Mouse (Mus musculus) heart, postnatal 0 days (tissue): ENCODE data around the gene Bcar3. TPM values are rescaled to one million over a fixed set of nuclear protein-coding genes. Genes with fewer than 3 reads are reported as not detected.
A peak's percentile ranks its signal among the peaks of the same experiment; 100 is the strongest.

Source experiments
- ATAC-seq: fragments of 200-750 bp; cut with Nextera tagmentation; 2 replicates; pipeline ENCODE4 v1.8.0; 2017; ENCODE audit warnings: low read depth, moderate number of reproducible peaks, moderate library complexity; ENCODE audit not compliant: insufficient read depth
- DNase-seq: peaks from one replicate; pipeline ENCODE4 v3.0.0-alpha.2; 2016; ENCODE audit warnings: low spot score
- H3K27ac ChIP-seq: fragments of 300-500 bp; sonication (generic); 2 replicates; pipeline ENCODE4 v1.5.1; 2014; ENCODE audit warnings: low read depth, mild to moderate bottlenecking
- H3K27me3 ChIP-seq: fragments of 300-500 bp; sonication (generic); 2 replicates; pipeline ENCODE4 v1.6.1; 2014; ENCODE audit warnings: low read length, mixed read lengths; ENCODE audit not compliant: control insufficient read depth, insufficient read depth
- H3K36me3 ChIP-seq: fragments of 300-500 bp; sonication (generic); replicated peaks from 2 replicates; pipeline ENCODE4 v1.6.1; 2014; ENCODE audit warnings: low read length, mixed read lengths; ENCODE audit not compliant: control insufficient read depth, insufficient read depth
- H3K4me1 ChIP-seq: fragments of 300-500 bp; sonication (generic); 2 replicates; pipeline ENCODE4 v1.6.1; 2014; ENCODE audit warnings: antibody characterized with exemption; ENCODE audit not compliant: control insufficient read depth, insufficient read depth
- H3K4me2 ChIP-seq: fragments of 300-500 bp; sonication (generic); 2 replicates; pipeline ENCODE4 v1.6.1; 2014; ENCODE audit warnings: low read depth, mild to moderate bottlenecking, low read length, moderate library complexity
- H3K4me3 ChIP-seq: fragments of 300-500 bp; sonication (generic); 2 replicates; pipeline ENCODE4 v1.5.1; 2014; ENCODE audit warnings: low read depth, low read length
- H3K9ac ChIP-seq: fragments of 300-500 bp; sonication (generic); replicated peaks from 2 replicates; pipeline ENCODE4 v1.6.1; 2014; ENCODE audit warnings: low read depth, low read length, mixed read lengths
- H3K9me3 ChIP-seq: fragments of 300-500 bp; sonication (generic); replicated peaks from 2 replicates; pipeline ENCODE4 v1.6.1; 2016; ENCODE audit warnings: low read length; ENCODE audit not compliant: control insufficient read depth
- CTCF ChIP-seq: IDR thresholded peaks from 2 replicates; pipeline ENCODE4 v1.5.1; 2016; ENCODE audit warnings: antibody characterized with exemption, control low read depth, low read depth
- EP300 ChIP-seq: IDR thresholded peaks from 2 replicates; pipeline ENCODE4 v1.6.1; 2016; ENCODE audit warnings: antibody characterized with exemption, low read depth
- WGBS: fragments of 180-500 bp; shearing (Covaris S2); extraction: QIAGEN DNeasy Blood & Tissue Kit; methylation state at CpG from one replicate; pipeline ENCODE4 v1.1.7; 2014; 5-methylcytosine and 5-hydroxymethylcytosine counted together
- polyA plus RNA-seq: library from polyadenylated mRNA; unstranded; fragments of >200 nt; fragmentation: Nextera tagmentation; extraction: Ambion mirVana; gene quantifications from 2 replicates; pipeline ENCODE4 v1.2.1, GENCODE M21; 2015
- total RNA-seq: library from RNA; depleted of rRNA; stranded (reverse); fragments of >200 nt; gene quantifications from 2 replicates; pipeline ENCODE4 v1.2.3, GENCODE M21; 2014; ENCODE audit warnings: low replicate concordance

Bcar3 gene
- total and polyA plus RNA-seq, 2 experiments from 2014 or later: 3.3 to 38.6 TPM

DNA sequence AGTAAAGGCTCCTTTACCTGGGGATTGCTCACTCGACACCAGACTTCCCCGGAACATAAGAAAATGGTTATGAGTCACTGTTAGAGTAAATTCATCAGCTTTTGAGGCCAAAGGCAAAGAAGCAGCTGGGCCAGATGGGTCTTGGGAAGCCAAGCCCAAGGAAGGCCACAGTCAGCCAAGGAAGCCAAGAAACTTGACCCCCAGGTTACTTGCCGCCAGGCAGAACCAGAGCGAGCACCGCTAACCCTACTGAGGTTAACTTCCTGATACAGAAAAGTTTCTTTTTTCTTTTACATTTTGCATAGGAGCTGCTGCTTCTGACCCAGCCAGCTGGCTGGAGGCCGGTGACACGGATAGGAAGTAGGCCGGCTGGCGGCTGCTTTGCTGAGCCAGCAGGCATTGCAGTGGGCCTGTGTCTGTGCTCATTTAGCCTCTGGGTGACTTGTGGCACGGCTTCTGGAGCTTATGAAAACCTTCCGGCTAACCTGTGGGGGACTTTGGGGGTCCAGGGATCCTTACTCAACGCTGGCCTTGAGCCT is 100.0 kb downstream of the Bcar3 start:
- WGBS: 83% methylated on average over 12 of the region's 12 CpGs
- ATAC-seq (no peak), DNase-seq (no peak)
- TF ChIP-seq EP300 (no peak), CTCF (no peak)
- H3K9me3 ChIP-seq: no peaks in the 10 kb centered on the region
- no peaks in the 10 kb centered on the region for H3K27me3 ChIP-seq
- no peaks in the 10 kb centered on the region for H3K4me1 ChIP-seq
- H3K36me3 ChIP-seq: no peaks in the 10 kb centered on the region
- H3K9ac ChIP-seq: no peak overlapping the region
- no peak overlapping the region for H3K27ac ChIP-seq
- no peak overlapping the region for H3K4me2 ChIP-seq
- H3K4me3 ChIP-seq: no peak overlapping the region

DNA sequence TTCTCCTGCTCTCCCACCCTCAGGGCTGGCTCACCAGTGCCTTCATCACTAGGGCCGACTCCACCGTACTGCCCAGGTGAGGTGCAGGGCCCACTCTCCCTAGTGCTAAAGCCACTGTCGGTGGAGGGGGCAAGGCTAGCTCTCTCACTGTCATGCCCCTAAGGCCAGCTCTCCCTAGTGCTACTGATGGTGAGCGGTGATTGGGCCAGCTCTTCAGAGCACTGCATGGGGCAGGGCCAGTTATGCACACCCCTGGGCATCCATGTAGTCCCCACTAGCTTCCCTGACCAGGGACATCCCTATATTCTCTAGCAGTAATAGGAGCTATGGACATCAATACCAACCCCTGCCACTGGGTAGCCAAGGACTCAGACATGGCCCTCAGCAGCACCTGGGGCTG is 103.0 kb downstream of the Bcar3 start:
- Histone ChIP-seq H3K4me3 (no peak overlapping the region), H3K9ac (no peak overlapping the region), H3K27ac (no peak overlapping the region), H3K27me3 (no peaks in the 10 kb centered on the region), H3K4me2 (no peak overlapping the region), H3K36me3 (no peaks in the 10 kb centered on the region), H3K4me1 (0 out of 2 replicates have a peak, but pooled peaks cover 2% of the 10 kb centered on the region), H3K9me3 (no peaks in the 10 kb centered on the region)
- DNase-seq (no peak), ATAC-seq (no peak)
- no peak for TF ChIP-seq CTCF
- no peak for TF ChIP-seq EP300
- 89% methylated on average over 4 of the region's 4 CpGs for WGBS

DNA sequence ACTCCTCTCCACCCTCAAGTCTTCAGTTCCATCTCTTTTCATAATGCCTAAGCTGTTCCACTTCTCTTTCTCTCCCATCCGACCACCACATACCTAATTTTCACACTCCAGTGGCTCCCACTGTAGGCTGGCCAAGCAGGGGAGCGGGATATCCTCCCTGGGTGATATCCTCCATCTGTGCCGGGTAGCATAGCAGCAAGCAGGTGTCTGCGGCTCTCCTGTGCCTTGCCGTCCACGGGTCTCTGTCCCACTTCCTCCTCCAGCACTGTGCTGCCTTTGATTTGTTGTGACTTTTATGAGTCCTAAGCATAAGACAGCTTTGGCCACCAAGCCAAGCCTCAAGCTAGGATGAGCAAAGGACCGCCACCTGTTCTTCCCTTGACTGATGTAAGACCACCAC is 103.5 kb downstream of the Bcar3 start:
- DNase-seq: no peak
- no peaks in the 10 kb centered on the region for H3K27me3 ChIP-seq
- 80% methylated on average over 7 of the region's 7 CpGs for WGBS
- H3K36me3 ChIP-seq: no peaks in the 10 kb centered on the region
- H3K27ac ChIP-seq: no peak overlapping the region
- H3K4me2 ChIP-seq: no peak overlapping the region
- H3K9me3 ChIP-seq: no peaks in the 10 kb centered on the region
- no peak overlapping the region for H3K4me3 ChIP-seq
- no peak for TF ChIP-seq CTCF
- H3K4me1 ChIP-seq: peaks cover 7% of the 10 kb centered on the region; the same call in 1 of the 2 replicates
- H3K9ac ChIP-seq: no peak overlapping the region
- no peak for ATAC-seq

DNA sequence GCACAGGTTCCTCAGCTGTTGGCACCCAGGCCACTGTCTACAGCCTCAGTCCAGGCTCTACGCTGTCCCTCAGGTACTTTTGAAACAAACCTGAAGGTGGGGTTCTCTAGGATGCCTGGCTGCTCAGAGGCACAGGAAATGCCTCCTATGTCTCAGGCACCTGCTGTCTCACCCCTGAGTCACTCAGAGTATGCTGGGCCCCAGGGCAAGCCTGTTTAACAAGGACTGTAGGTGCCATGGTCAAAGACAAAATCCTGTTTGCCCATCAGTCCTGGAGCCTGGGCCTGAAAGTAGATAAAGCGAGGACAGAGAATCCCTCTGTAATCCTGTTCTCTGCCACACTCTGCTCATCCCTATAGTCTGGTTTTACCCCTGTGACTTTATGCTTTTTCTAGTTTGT is 107.1 kb downstream of the Bcar3 start:
- WGBS: 88% methylated on average over 2 of the region's 2 CpGs

DNA sequence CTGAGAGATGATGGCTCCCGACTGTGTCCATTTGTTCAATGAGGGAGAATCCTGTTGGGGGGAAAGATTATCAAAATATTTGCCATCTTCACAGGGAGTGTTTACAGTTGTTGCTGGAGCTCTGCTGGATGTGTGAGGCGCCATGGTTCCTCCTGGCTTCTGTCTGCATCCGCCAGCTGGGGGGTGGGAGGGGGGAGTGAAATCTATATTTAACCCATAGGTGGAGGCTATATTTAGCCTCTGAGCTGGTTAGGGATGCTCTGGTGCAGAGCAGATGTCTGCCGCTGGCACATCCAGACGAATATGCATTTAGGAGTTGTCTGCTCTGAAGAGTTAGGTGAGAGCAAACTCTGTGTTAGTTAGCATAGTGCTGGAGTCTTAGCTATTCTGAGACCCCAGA is 108.2 kb downstream of the Bcar3 start:
- ATAC-seq: no peak
- Histone ChIP-seq H3K36me3 (no peaks in the 10 kb centered on the region), H3K4me3 (no peak overlapping the region)

More for the DNA sequence above, 107.1 kb downstream of the Bcar3 start:
- no peak overlapping the region for H3K9ac ChIP-seq
- no peak overlapping the region for H3K4me3 ChIP-seq
- no peak overlapping the region for H3K27ac ChIP-seq
- no peaks in the 10 kb centered on the region for H3K36me3 ChIP-seq
- DNase-seq: no peak
- no peaks in the 10 kb centered on the region for H3K9me3 ChIP-seq
- H3K27me3 ChIP-seq: no peaks in the 10 kb centered on the region
- TF ChIP-seq CTCF: no peak
- no peak for TF ChIP-seq EP300
- H3K4me2 ChIP-seq: no peak overlapping the region
- H3K4me1 ChIP-seq: peaks cover 10% of the 10 kb centered on the region; the same call in 1 of the 2 replicates
- no peak for ATAC-seq

More for the DNA sequence above, 108.2 kb downstream of the Bcar3 start:
- no peak overlapping the region for H3K4me2 ChIP-seq
- no peaks in the 10 kb centered on the region for H3K27me3 ChIP-seq
- H3K9me3 ChIP-seq: no peaks in the 10 kb centered on the region
- H3K9ac ChIP-seq: no peak overlapping the region
- WGBS: 17% methylated on average over 5 of the region's 5 CpGs
- peaks cover 10% of the 10 kb centered on the region; the same call in 1 of the 2 replicates for H3K4me1 ChIP-seq
- H3K27ac ChIP-seq: no peak overlapping the region
- TF ChIP-seq EP300 (no peak), CTCF (no peak)
- peak; percentile 28 for DNase-seq
